Mouse (Mus musculus): ENCODE results near the gene Trmt61a. TPM values are rescaled to one million over a fixed set of nuclear protein-coding genes. Genes with fewer than 3 reads are reported as not detected.

The Trmt61a gene
- polyA plus RNA-seq, 1 experiment from 2014 or later, result 14.6 TPM

DNA sequence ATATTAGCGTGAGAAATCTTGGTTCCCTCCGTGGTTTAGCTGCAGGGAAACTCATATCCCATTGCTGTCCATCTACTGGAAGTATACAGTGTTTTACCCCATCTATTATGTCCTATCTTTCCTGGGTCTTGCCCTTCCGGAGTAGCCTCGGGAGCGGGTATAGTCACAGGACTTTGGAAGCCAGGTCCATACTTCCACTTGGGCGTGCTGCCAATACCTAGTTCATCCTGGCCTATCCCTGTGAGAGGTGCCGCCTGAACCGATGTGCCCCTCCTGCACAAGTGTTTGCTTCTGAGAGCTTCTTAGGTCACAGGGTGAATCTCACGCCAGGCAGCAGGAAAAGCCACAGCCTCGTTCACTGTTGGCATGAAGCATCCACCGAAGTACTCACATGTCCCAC is 11.5 kb downstream of the Trmt61a start:
- Histone ChIP-seq H3K4me2 (no peak overlapping the region), H3K9me3 (no peaks in the 10 kb centered on the region), H3K4me1 (peaks cover 36% of the 10 kb centered on the region), H3K36me3 (no peaks in the 10 kb centered on the region), H3K4me3 (replicated peaks) (no peak overlapping the region), H3K27me3 (replicated peaks) (no peaks in the 10 kb centered on the region), H3K9ac (no peak overlapping the region), H3K27ac (no peak overlapping the region; the same call in 1 of the 2 replicates)
- no peak for ATAC-seq (ENCODE audit: insufficient read depth, low FRiP score, low read depth)
- WGBS, result 71% methylated on average over 11 of the region's 11 CpGs

DNA sequence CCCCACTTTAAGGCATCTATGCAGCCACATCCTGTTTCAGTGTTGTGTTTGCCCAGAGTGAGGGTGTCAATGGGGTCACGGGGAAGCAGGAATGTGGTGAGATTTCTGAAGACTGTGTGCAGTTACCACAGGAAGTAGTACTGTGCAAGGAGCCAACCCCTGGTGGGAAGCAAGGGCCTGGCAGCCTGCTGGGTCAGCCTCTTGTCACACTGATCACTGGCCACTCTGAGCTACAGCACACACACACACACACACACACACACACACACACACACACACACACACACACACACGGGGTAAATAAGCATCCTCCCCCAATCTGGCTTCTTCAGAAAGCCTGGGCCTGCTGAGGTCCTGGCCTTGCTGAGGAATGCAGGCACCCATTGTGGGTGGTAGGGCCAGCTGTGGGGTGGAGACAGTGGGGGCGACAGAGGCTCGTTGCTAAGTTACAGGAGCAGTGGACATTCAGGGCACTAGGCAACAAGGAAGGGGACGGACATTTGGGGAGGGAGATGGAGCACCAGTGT is 13.5 kb downstream of the Trmt61a start:
- ATAC-seq (ENCODE audit: insufficient read depth, low FRiP score, low read depth), result no peak
- H3K4me2 ChIP-seq, result no peak overlapping the region
- H3K4me3 ChIP-seq (replicated peaks), result no peak overlapping the region
- 14% methylated on average over 5 of the region's 5 CpGs for WGBS
- H3K27me3 ChIP-seq (replicated peaks), result no peaks in the 10 kb centered on the region
- H3K27ac ChIP-seq, result 0 out of 2 replicates have a peak overlapping the region, but pooled peaks have one; percentile 13
- H3K36me3 ChIP-seq, result no peaks in the 10 kb centered on the region
- no peak overlapping the region for H3K9ac ChIP-seq
- no peaks in the 10 kb centered on the region for H3K9me3 ChIP-seq
- H3K4me1 ChIP-seq, result peaks cover 39% of the 10 kb centered on the region

- H3K27ac ChIP-seq, result peak overlapping the region; percentile 41; the same call in 1 of the 2 replicates
- H3K4me1 ChIP-seq, result peaks cover 29% of the 10 kb centered on the region
- H3K9me3 ChIP-seq, result no peaks in the 10 kb centered on the region
- H3K4me3 ChIP-seq (replicated peaks), result no peak overlapping the region
- H3K9ac ChIP-seq, result no peak overlapping the region
- WGBS, result 84% methylated on average over 5 of the region's 5 CpGs
- H3K36me3 ChIP-seq, result no peaks in the 10 kb centered on the region
- no peaks in the 10 kb centered on the region for H3K27me3 ChIP-seq (replicated peaks)
- no peak overlapping the region for H3K4me2 ChIP-seq
- ATAC-seq (ENCODE audit: insufficient read depth, low FRiP score, low read depth), result no peak
Observed at GRCm38 (mm10) chr12:111692899-111693298, 15.0 kb downstream of the Trmt61a start.

GRCm38 (mm10) chr12:111693341-111694270 is 15.7 kb downstream of the Trmt61a start:
- Histone ChIP-seq H3K9ac (no peak overlapping the region), H3K27ac (peak overlapping the region; percentile 45), H3K36me3 (no peaks in the 10 kb centered on the region), H3K4me1 (peaks cover 27% of the 10 kb centered on the region), H3K4me2 (peak overlapping the region; percentile 6; the same call in 1 of the 2 replicates), H3K9me3 (no peaks in the 10 kb centered on the region), H3K4me3 (replicated peaks) (no peak overlapping the region), H3K27me3 (replicated peaks) (no peaks in the 10 kb centered on the region)
- 47% methylated on average over 18 of the region's 18 CpGs for WGBS
- ATAC-seq (ENCODE audit: insufficient read depth, low FRiP score, low read depth), result peak; percentile 28

- Histone ChIP-seq H3K36me3 (no peaks in the 10 kb centered on the region), H3K27me3 (replicated peaks) (no peaks in the 10 kb centered on the region), H3K4me3 (replicated peaks) (no peak overlapping the region), H3K9ac (no peak overlapping the region), H3K4me1 (peaks cover 27% of the 10 kb centered on the region), H3K4me2 (no peak overlapping the region), H3K27ac (peak overlapping the region; percentile 45), H3K9me3 (no peaks in the 10 kb centered on the region)
- ATAC-seq (ENCODE audit: insufficient read depth, low FRiP score, low read depth), result 0 out of 2 replicates have a peak, but pooled peaks have one; percentile 4
- WGBS, result 22% methylated on average over 12 of the region's 12 CpGs
Observed at GRCm38 (mm10) chr12:111694271-111694781, 16.4 kb downstream of the Trmt61a start.

GRCm38 (mm10) chr12:111694880-111695804 is 17.2 kb downstream of the Trmt61a start:
- no peaks in the 10 kb centered on the region for H3K36me3 ChIP-seq
- peaks cover 27% of the 10 kb centered on the region for H3K4me1 ChIP-seq
- H3K4me2 ChIP-seq, result no peak overlapping the region; the same call in 1 of the 2 replicates
- no peak overlapping the region for H3K9ac ChIP-seq
- H3K9me3 ChIP-seq, result no peaks in the 10 kb centered on the region
- no peaks in the 10 kb centered on the region for H3K27me3 ChIP-seq (replicated peaks)
- H3K4me3 ChIP-seq (replicated peaks), result no peak overlapping the region
- peak; percentile 3; the same call in 1 of the 2 replicates for ATAC-seq (ENCODE audit: insufficient read depth, low FRiP score, low read depth)
- 63% methylated on average over 13 of the region's 13 CpGs for WGBS
- H3K27ac ChIP-seq, result 0 out of 2 replicates have a peak overlapping the region, but pooled peaks have one; percentile 45

DNA sequence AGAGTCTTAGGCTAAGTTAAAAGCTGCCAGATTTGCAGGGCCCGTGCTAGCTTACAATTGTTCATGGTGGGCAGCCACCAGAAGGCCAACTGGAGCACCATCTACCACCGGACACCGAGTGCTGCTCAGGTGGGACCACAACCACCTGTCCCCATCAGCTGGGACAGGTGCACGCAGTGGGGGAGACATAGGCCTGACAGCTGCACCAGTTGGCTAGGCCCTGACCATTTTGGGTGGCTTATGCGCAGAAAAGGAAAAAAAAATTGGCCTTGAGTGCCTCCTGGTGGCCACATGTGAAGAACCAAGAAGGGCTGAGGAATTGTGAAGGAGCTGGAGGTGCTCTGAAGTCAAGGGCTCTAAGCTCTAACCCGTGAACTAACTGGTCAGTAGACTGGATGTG is 18.3 kb downstream of the Trmt61a start:
- Histone ChIP-seq H3K4me1 (peaks cover 27% of the 10 kb centered on the region), H3K9ac (no peak overlapping the region), H3K4me3 (replicated peaks) (no peak overlapping the region), H3K36me3 (no peaks in the 10 kb centered on the region), H3K27me3 (replicated peaks) (no peaks in the 10 kb centered on the region), H3K4me2 (no peak overlapping the region), H3K9me3 (no peaks in the 10 kb centered on the region), H3K27ac (no peak overlapping the region)
- WGBS, result 30% methylated on average over 6 of the region's 6 CpGs
- ATAC-seq (ENCODE audit: insufficient read depth, low FRiP score, low read depth), result 0 out of 2 replicates have a peak, but pooled peaks have one; percentile 1

DNA sequence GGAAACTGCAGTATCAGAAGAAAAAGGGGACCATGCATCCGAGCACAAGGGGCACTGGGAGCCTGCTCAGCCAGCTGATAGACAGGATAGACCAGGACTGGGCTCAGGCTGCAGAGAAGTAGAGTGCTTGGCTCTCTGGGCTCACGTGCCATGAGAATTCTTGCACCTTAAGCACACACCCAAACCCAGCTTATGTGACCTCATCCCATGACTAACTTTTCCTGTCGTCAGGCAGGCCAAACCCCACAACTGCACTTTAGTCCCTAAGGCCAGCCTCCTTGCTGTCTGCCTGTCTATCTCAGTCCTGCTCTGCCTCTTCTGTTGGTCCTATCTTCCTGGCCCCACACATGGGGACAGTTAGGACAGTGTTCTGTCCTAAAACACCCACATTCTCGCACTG is 19.8 kb downstream of the Trmt61a start:
- no peak overlapping the region for H3K4me2 ChIP-seq
- H3K27ac ChIP-seq, result no peak overlapping the region
- ATAC-seq (ENCODE audit: insufficient read depth, low FRiP score, low read depth), result no peak

GRCm38 (mm10) chr12:111698346-111698913 is 20.5 kb downstream of the Trmt61a start:
- 78% methylated on average over 6 of the region's 6 CpGs for WGBS
- H3K27me3 ChIP-seq (replicated peaks), result no peaks in the 10 kb centered on the region
- H3K4me3 ChIP-seq (replicated peaks), result no peak overlapping the region
- no peak overlapping the region for H3K27ac ChIP-seq
- H3K4me2 ChIP-seq, result no peak overlapping the region
- no peak overlapping the region for H3K9ac ChIP-seq
- H3K36me3 ChIP-seq, result no peaks in the 10 kb centered on the region
- H3K4me1 ChIP-seq, result peaks cover 15% of the 10 kb centered on the region
- H3K9me3 ChIP-seq, result no peaks in the 10 kb centered on the region
- no peak for ATAC-seq (ENCODE audit: insufficient read depth, low FRiP score, low read depth)

More for the DNA sequence above, 19.8 kb downstream of the Trmt61a start:
- Histone ChIP-seq H3K4me1 (peaks cover 21% of the 10 kb centered on the region), H3K27me3 (replicated peaks) (no peaks in the 10 kb centered on the region), H3K36me3 (no peaks in the 10 kb centered on the region), H3K9ac (no peak overlapping the region), H3K4me3 (replicated peaks) (no peak overlapping the region), H3K9me3 (no peaks in the 10 kb centered on the region)
- 55% methylated on average over 4 of the region's 4 CpGs for WGBS

DNA sequence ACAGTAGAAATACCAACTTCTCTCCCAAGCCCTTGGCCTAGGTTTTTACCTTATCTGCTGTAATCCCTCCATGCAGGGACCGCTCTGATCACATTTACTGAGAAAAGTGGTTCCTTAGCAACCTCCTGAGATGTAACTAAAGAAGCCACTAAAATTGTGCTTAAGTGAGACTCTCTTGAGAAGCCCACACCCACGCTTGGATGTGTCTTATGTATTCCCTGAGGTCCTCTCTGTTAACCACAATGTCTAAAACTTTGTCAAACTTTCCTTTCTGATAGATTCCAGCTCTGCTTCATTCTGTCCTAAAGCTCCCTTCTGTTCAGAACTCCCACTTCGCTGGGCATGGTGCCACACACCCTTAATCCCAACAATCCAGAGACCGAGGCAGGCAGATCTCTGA is 21.6 kb downstream of the Trmt61a start:
- Histone ChIP-seq H3K4me1 (peaks cover 7% of the 10 kb centered on the region), H3K9me3 (no peaks in the 10 kb centered on the region), H3K36me3 (no peaks in the 10 kb centered on the region), H3K27ac (no peak overlapping the region), H3K27me3 (replicated peaks) (no peaks in the 10 kb centered on the region), H3K4me2 (no peak overlapping the region), H3K4me3 (replicated peaks) (no peak overlapping the region), H3K9ac (no peak overlapping the region)
- 78% methylated on average over 4 of the region's 4 CpGs for WGBS
- ATAC-seq (ENCODE audit: insufficient read depth, low FRiP score, low read depth), result no peak

DNA sequence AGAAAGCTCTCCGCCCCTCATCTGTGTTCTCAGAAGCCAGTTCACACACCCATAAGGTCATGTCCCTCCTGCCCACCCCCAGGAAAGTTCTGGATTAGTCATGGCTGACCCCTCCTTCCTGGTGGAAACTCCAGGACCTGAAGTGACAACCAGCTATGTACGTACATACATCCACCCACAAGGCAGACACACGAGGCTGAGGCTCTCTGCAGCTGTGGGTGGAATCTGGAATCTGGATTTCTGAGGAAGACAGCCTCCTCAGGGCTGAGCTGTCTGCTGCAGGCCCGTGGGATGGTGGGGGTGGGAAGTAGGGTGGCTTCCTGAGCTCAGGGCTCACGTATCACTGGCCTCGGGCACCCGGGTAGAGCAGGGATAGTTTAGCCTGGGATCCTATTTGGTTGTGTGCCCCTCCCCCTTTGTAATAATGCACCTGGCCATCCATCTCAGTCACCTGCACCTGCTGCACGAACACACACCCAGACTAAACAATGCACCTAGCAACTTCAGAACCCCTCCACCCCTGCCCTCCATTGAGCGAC is 23.1 kb downstream of the Trmt61a start:
- Histone ChIP-seq H3K4me2 (no peak overlapping the region), H3K9ac (no peak overlapping the region), H3K9me3 (no peaks in the 10 kb centered on the region), H3K4me3 (replicated peaks) (no peak overlapping the region), H3K36me3 (no peaks in the 10 kb centered on the region), H3K27ac (no peak overlapping the region), H3K4me1 (peaks cover 14% of the 10 kb centered on the region), H3K27me3 (replicated peaks) (no peaks in the 10 kb centered on the region)
- 42% methylated on average over 9 of the region's 9 CpGs for WGBS
- ATAC-seq (ENCODE audit: insufficient read depth, low FRiP score, low read depth), result no peak
